Mouse (Mus musculus) C2C12 (cell line): Measurements from ENCODE around the gene Tbc1d9. TPM values are rescaled to one million over a fixed set of nuclear protein-coding genes. Genes with fewer than 3 reads are reported as not detected.

Source experiments
- H3K27me3 ChIP-seq: one replicate; pipeline ENCODE4 v1.6.1; 2011; ENCODE audit not compliant: control insufficient read depth, insufficient read depth, insufficient read length
- H3K36me3 ChIP-seq: one replicate; pipeline ENCODE4 v1.6.1; 2011; ENCODE audit not compliant: control insufficient read depth, insufficient read depth
- H3K4me3 ChIP-seq: one replicate; pipeline ENCODE4 v1.5.1; 2011; ENCODE audit warnings: mild to moderate bottlenecking, control low read depth; ENCODE audit not compliant: poor library complexity, insufficient read depth, severe bottlenecking
- H3K79me2 ChIP-seq: one replicate; pipeline ENCODE4 v1.6.1; 2011; ENCODE audit not compliant: control insufficient read depth, insufficient read depth
- H3K79me3 ChIP-seq: one replicate; pipeline ENCODE4 v1.6.1; 2011; ENCODE audit warnings: low read depth, control low read depth
- H3ac ChIP-seq: one replicate; pipeline ENCODE3; 2011; ENCODE audit warnings: low read depth; ENCODE audit not compliant: control insufficient read depth, insufficient read length
- CEBPB ChIP-seq: IDR thresholded peaks from one replicate; pipeline ENCODE4 v1.6.1; 2011; ENCODE audit warnings: low read depth, mild to moderate bottlenecking, control low read depth, moderate library complexity
- CTCF ChIP-seq: IDR thresholded peaks from one replicate; pipeline ENCODE4 v1.5.1; 2011; ENCODE audit not compliant: control insufficient read depth, insufficient read depth, insufficient read length
- FOSL1 ChIP-seq: IDR thresholded peaks from one replicate; pipeline ENCODE4 v1.8.0; 2011; ENCODE audit warnings: mild to moderate bottlenecking, low read length; ENCODE audit not compliant: poor library complexity, insufficient read depth, severe bottlenecking
- MAX ChIP-seq: IDR thresholded peaks from one replicate; pipeline ENCODE4 v1.6.1; 2011; ENCODE audit warnings: mild to moderate bottlenecking, control low read depth
- MYOD1 ChIP-seq: IDR thresholded peaks from one replicate; pipeline ENCODE4 v1.6.1; 2011; ENCODE audit warnings: low read depth; ENCODE audit not compliant: control insufficient read depth, insufficient read length
- MYOG ChIP-seq: IDR thresholded peaks from one replicate; pipeline ENCODE4 v1.6.1; 2011; ENCODE audit not compliant: control insufficient read depth, insufficient read length; ENCODE audit errors: extremely low read depth
- USF1 ChIP-seq: IDR thresholded peaks from one replicate; pipeline ENCODE4 v1.6.1; 2011; ENCODE audit warnings: low read depth, mild to moderate bottlenecking, control low read depth, moderate library complexity
- polyA plus RNA-seq: library from polyadenylated mRNA; unstranded; fragments of >200 nt; fragmentation: generic; extraction: Trizol; gene quantifications from one replicate; pipeline ENCODE4 v1.2.1, GENCODE M21; 2012; ENCODE audit warnings: missing spikeins

The Tbc1d9 gene
- polyA plus RNA-seq, 1 experiment: 0.55 TPM

- Histone ChIP-seq H3K79me2 (no peaks in the 10 kb centered on the region), H3K79me3 (no peaks in the 10 kb centered on the region), H3K27me3 (no peaks in the 10 kb centered on the region), H3K36me3 (no peaks in the 10 kb centered on the region), H3ac (no peak overlapping the region), H3K4me3 (no peak overlapping the region)
- TF ChIP-seq FOSL1 (no peak), MYOD1 (no peak), MYOG (no peak), CTCF (no peak), MAX (no peak), USF1 (no peak), CEBPB (no peak)
Measured at GRCm38 (mm10) chr8:83145421-83145820, 19.7 kb upstream of the Tbc1d9 start.

- TF ChIP-seq MYOG: no peak
- no peak for TF ChIP-seq USF1
- TF ChIP-seq FOSL1: no peak
- no peak for TF ChIP-seq MAX
- TF ChIP-seq MYOD1: no peak
- no peak for TF ChIP-seq CTCF
- TF ChIP-seq CEBPB: no peak
- Histone ChIP-seq H3K27me3 (no peaks in the 10 kb centered on the region), H3K79me2 (no peaks in the 10 kb centered on the region), H3ac (no peak overlapping the region), H3K36me3 (no peaks in the 10 kb centered on the region), H3K4me3 (no peak overlapping the region), H3K79me3 (no peaks in the 10 kb centered on the region)
Measured at GRCm38 (mm10) chr8:83149124-83149523, 16.0 kb upstream of the Tbc1d9 start.

GRCm38 (mm10) chr8:83152055-83152454, 13.1 kb upstream of the Tbc1d9 start:
- Histone ChIP-seq H3ac (no peak overlapping the region), H3K27me3 (no peaks in the 10 kb centered on the region), H3K79me2 (no peaks in the 10 kb centered on the region), H3K79me3 (no peaks in the 10 kb centered on the region), H3K4me3 (no peak overlapping the region), H3K36me3 (no peaks in the 10 kb centered on the region)
- TF ChIP-seq FOSL1 (no peak), USF1 (no peak), CTCF (no peak)

- Histone ChIP-seq H3K27me3 (no peaks in the 10 kb centered on the region), H3K79me3 (no peaks in the 10 kb centered on the region), H3K36me3 (no peaks in the 10 kb centered on the region), H3K79me2 (no peaks in the 10 kb centered on the region), H3K4me3 (no peak overlapping the region), H3ac (no peak overlapping the region)
- TF ChIP-seq USF1: no peak
- TF ChIP-seq MYOG: no peak
- TF ChIP-seq CEBPB: no peak
Measured at GRCm38 (mm10) chr8:83152470-83152869, 12.7 kb upstream of the Tbc1d9 start.

- TF ChIP-seq MAX: no peak
- no peak for TF ChIP-seq CTCF
- no peak for TF ChIP-seq FOSL1
- TF ChIP-seq MYOG: no peak
- Histone ChIP-seq H3K27me3 (no peaks in the 10 kb centered on the region), H3ac (no peak overlapping the region), H3K79me2 (no peaks in the 10 kb centered on the region), H3K79me3 (no peaks in the 10 kb centered on the region), H3K36me3 (no peaks in the 10 kb centered on the region), H3K4me3 (no peak overlapping the region)
Measured at GRCm38 (mm10) chr8:83155110-83155509, 10.0 kb upstream of the Tbc1d9 start.

GRCm38 (mm10) chr8:83158971-83159370, 6.2 kb upstream of the Tbc1d9 start:
- no peak overlapping the region for H3K4me3 ChIP-seq
- no peak for TF ChIP-seq USF1
- no peak for TF ChIP-seq FOSL1
- no peak for TF ChIP-seq MYOD1
- no peak for TF ChIP-seq MYOG

GRCm38 (mm10) chr8:83159615-83160014, 5.5 kb upstream of the Tbc1d9 start:
- H3K79me2 ChIP-seq: no peaks in the 10 kb centered on the region
- H3K79me3 ChIP-seq: no peaks in the 10 kb centered on the region
- H3K27me3 ChIP-seq: no peaks in the 10 kb centered on the region
- no peaks in the 10 kb centered on the region for H3K36me3 ChIP-seq
- H3K4me3 ChIP-seq: no peak overlapping the region
- H3ac ChIP-seq: no peak overlapping the region
- TF ChIP-seq MYOG (no peak), CEBPB (no peak), USF1 (no peak), MAX (no peak), CTCF (no peak), MYOD1 (no peak), FOSL1 (no peak)

More at GRCm38 (mm10) chr8:83158971-83159370, 6.2 kb upstream of the Tbc1d9 start:
- Histone ChIP-seq H3K36me3 (no peaks in the 10 kb centered on the region), H3ac (no peak overlapping the region), H3K79me2 (no peaks in the 10 kb centered on the region), H3K79me3 (no peaks in the 10 kb centered on the region), H3K27me3 (no peaks in the 10 kb centered on the region)
